Mouse (Mus musculus): ENCODE data around the gene Sgip1. TPM values are rescaled to one million over a fixed set of nuclear protein-coding genes. Genes with fewer than 3 reads are reported as not detected.

The Sgip1 gene
- total and polyA plus RNA-seq, 3 experiments, result 0.92 to 5.6 TPM; not detected in 1

DNA sequence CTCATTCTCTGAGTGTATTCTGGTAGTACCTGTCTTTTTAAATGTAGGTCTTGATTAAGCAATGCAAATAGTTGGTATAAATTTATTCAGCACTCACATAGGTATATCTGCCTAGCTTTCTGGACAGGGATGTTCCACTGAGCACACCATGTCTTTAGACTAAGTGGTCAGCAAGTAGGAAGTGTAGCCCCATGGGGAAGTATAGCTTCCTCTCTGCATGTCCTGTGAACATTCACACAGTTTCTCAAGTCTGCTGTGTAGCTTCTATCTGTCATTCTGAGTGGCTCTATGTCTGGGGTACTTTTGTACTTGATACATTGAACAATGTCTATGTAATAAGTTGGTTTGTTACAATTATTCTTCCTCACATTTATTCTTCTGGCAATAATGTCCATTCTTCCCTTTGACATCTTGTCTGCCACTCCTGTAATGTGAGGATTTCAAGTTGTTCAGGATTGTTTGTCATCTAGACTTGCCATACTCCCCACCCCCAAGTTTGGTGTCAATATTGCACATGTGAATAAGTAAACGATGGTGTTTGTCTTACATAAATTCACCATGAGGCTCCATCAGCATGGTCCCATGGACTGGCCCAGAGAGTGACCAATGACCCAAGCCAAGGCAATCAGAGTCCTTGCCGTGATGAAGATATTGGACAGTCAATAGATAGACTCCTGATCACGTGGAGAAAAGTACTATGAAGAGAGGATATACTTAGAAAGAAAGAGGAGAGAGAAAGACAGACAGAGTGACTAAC is 12.4 kb downstream of the Sgip1 start:
- Histone ChIP-seq H3K4me1 (ENCODE audit: control insufficient read depth in 1 of 2, insufficient read depth in 2 of 2, low read length in 2 of 2) (no peaks in the 10 kb centered on the region), H3K4me3 (ENCODE audit: control insufficient read depth in 1 of 2, insufficient read depth in 1 of 2, low read depth in 2 of 2, low read length in 2 of 2) (no peak overlapping the region), H3K9me3 (replicated peaks; ENCODE audit: insufficient read depth, low read length) (no peaks in the 10 kb centered on the region), H3K27me3 (ENCODE audit: control insufficient read depth in 1 of 2, insufficient read depth in 2 of 2, low read length in 2 of 2) (no peaks in the 10 kb centered on the region), H3K36me3 (ENCODE audit: control insufficient read depth in 1 of 2, insufficient read depth in 2 of 2, low read length in 2 of 2) (no peaks in the 10 kb centered on the region), H3K27ac (ENCODE audit: control insufficient read depth, low read depth, low read length) (no peak overlapping the region), H3K9ac (ENCODE audit: control insufficient read depth, low read depth, low read length, poor library complexity, severe bottlenecking) (no peak overlapping the region), H3K79me2 (ENCODE audit: control insufficient read depth, insufficient read depth, low read length, poor library complexity) (no peaks in the 10 kb centered on the region)
- TF ChIP-seq USF2 (IDR thresholded peaks at IDR 0.05; ENCODE audit: borderline replicate concordance in 1 of 2, insufficient read depth in 1 of 2, low read depth in 1 of 2, low read length in 2 of 2) (no peak), KAT2A (conservative IDR thresholded peaks at IDR 0.05; ENCODE audit: low read depth, low read length) (no peak), NRF1 (IDR thresholded peaks at IDR 0.05; ENCODE audit: insufficient read depth, low read depth, low read length, poor library complexity, severe bottlenecking) (no peak), BHLHE40 (IDR thresholded peaks at IDR 0.05; ENCODE audit: borderline replicate concordance, low read depth, low read length) (no peak)
- no peak for DNase-seq (ENCODE audit: low read depth, low spot score)

DNA sequence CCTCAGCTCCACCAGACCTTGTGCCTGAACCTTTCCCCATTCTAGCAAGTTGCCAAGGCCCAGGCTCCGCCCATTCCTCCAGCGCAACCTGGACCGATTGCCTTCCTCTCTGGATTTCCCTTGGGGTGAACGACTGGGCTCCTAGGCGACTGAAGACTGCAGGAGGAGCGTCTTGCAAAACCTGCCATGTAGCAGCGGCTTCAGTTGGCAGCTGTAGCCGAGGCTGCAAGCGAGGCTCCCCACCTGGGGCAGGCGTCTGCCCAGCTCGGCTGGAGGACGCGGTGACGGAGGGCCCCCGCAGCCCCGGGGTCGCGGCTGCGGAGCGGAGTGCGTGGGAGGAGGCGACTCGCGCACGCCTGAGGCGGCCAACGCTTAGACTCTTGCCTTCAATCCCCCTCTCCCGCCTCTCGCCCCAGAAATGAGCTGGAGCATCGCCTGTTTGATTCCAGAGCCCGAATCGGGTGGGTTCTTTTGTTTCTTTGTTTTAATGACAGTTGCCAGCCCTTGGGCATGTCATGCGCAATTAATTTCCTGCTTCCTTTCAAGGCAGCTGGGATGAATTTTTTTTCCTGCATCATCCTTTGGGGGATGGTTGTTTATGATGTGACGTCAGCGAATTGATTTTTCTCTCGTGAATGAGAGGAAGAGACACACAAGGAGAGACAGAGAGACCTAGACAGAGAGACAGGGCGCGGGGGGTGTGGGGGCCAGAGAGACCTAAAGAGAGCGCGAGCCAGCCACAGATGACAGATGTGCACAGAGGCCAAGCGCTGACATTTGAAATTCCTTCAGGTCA is 18.2 kb downstream of the Sgip1 start:
- no peaks in the 10 kb centered on the region for H3K79me2 ChIP-seq (ENCODE audit: control insufficient read depth, insufficient read depth, low read length, poor library complexity)
- no peak overlapping the region for H3K9ac ChIP-seq (ENCODE audit: control insufficient read depth, low read depth, low read length, poor library complexity, severe bottlenecking)
- DNase-seq (ENCODE audit: low read depth, low spot score), result no peak
- peaks cover 4 to 12% of the 10 kb centered on the region in 2 experiments; a peak in 3 of 4 replicates for H3K4me1 ChIP-seq (ENCODE audit: control insufficient read depth in 1 of 2, insufficient read depth in 2 of 2, low read length in 2 of 2)
- no peaks in the 10 kb centered on the region for H3K9me3 ChIP-seq (replicated peaks; ENCODE audit: insufficient read depth, low read length)
- TF ChIP-seq MAX (IDR thresholded peaks at IDR 0.05; ENCODE audit: low read length) (no peak), ZMIZ1 (IDR thresholded peaks at IDR 0.05; ENCODE audit: low read depth, low read length) (no peak), CHD1 (IDR thresholded peaks at IDR 0.05; ENCODE audit: low read depth, low read length) (no peak), MAZ (IDR thresholded peaks at IDR 0.05; ENCODE audit: low read depth, low read length) (no peak), TCF12 (IDR thresholded peaks at IDR 0.05; ENCODE audit: low read depth, low read length) (no peak), MAFK (IDR thresholded peaks at IDR 0.05; ENCODE audit: borderline replicate concordance, low read depth, low read length) (no peak), BHLHE40 (IDR thresholded peaks at IDR 0.05; ENCODE audit: borderline replicate concordance, low read depth, low read length) (no peak), ETS1 (IDR thresholded peaks at IDR 0.05; ENCODE audit: low read depth, low read length) (no peak), MYC (IDR thresholded peaks at IDR 0.05; ENCODE audit: low read depth, low read length) (no peak), ZKSCAN1 (IDR thresholded peaks at IDR 0.05; ENCODE audit: low read depth, low read length) (no peak), TAL1 (IDR thresholded peaks at IDR 0.05; ENCODE audit: low read length) (no peak), GABPA (IDR thresholded peaks at IDR 0.05; ENCODE audit: low read depth, low read length) (no peak), RAD21 (IDR thresholded peaks at IDR 0.05; ENCODE audit: low read depth, low read length) (no peak), KAT2A (conservative IDR thresholded peaks at IDR 0.05; ENCODE audit: low read depth, low read length) (no peak), POLR2AphosphoS2 (IDR thresholded peaks at IDR 0.05; ENCODE audit: low read length) (no peak), ZNF384 (IDR thresholded peaks at IDR 0.05; ENCODE audit: low read depth, low read length) (no peak), ELF1 (IDR thresholded peaks at IDR 0.05; ENCODE audit: low read depth, low read length) (no peak)
- H3K36me3 ChIP-seq (ENCODE audit: control insufficient read depth in 1 of 2, insufficient read depth in 2 of 2, low read length in 2 of 2), result peaks cover 0 to 9% of the 10 kb centered on the region in 2 experiments; a peak in 2 of 4 replicates
- H3K27me3 ChIP-seq (ENCODE audit: control insufficient read depth in 1 of 2, insufficient read depth in 2 of 2, low read length in 2 of 2), result no peaks in the 10 kb centered on the region
- H3K27ac ChIP-seq (ENCODE audit: control insufficient read depth, low read depth, low read length), result no peak overlapping the region
- no peak overlapping the region for H3K4me3 ChIP-seq (ENCODE audit: control insufficient read depth in 1 of 2, insufficient read depth in 1 of 2, low read depth in 2 of 2, low read length in 2 of 2)
